Mouse (Mus musculus) hindbrain, embryonic 13.5 days (tissue): ENCODE measurements around the gene 2810004N23Rik. TPM values are rescaled to one million over a fixed set of nuclear protein-coding genes. Genes with fewer than 3 reads are reported as not detected.
"Not testable (repeated sequence)": the region's sequence is repeated elsewhere in the genome, so short reads cannot be mapped to it uniquely, and the experiment has no call there.

ENCODE experiments used
- ATAC-seq: fragments of 200-750 bp; cut with Nextera tagmentation; 2 replicates; pipeline ENCODE4 v1.8.0; 2017; ENCODE audit warnings: moderate TSS enrichment; ENCODE audit not compliant: low FRiP score
- H3K27ac ChIP-seq: fragments of 300-500 bp; sonication (generic); 2 replicates; pipeline ENCODE4 v1.5.1; 2015; ENCODE audit warnings: inconsistent platforms, mild to moderate bottlenecking, moderate library complexity
- H3K27me3 ChIP-seq: fragments of 300-500 bp; sonication (generic); 2 replicates; pipeline ENCODE4 v1.6.1; 2015; ENCODE audit warnings: mild to moderate bottlenecking, inconsistent platforms
- H3K36me3 ChIP-seq: fragments of 300-500 bp; sonication (generic); 2 replicates; pipeline ENCODE4 v1.6.1; 2015; ENCODE audit warnings: mild to moderate bottlenecking, inconsistent platforms
- H3K4me1 ChIP-seq: fragments of 300-500 bp; sonication (generic); replicated peaks from 2 replicates; pipeline ENCODE4 v1.6.1; 2015; ENCODE audit warnings: inconsistent platforms
- H3K4me2 ChIP-seq: fragments of 300-500 bp; sonication (generic); 2 replicates; pipeline ENCODE4 v1.6.1; 2015; ENCODE audit warnings: inconsistent platforms, mild to moderate bottlenecking, moderate library complexity
- H3K4me3 ChIP-seq: fragments of 300-500 bp; sonication (generic); 2 replicates; pipeline ENCODE4 v1.5.1; 2015; ENCODE audit warnings: mild to moderate bottlenecking, inconsistent platforms
- H3K9ac ChIP-seq: fragments of 300-500 bp; sonication (generic); 2 replicates; pipeline ENCODE4 v1.6.1; 2015; ENCODE audit warnings: mild to moderate bottlenecking, inconsistent platforms
- H3K9me3 ChIP-seq: fragments of 300-500 bp; sonication (generic); 2 replicates; pipeline ENCODE4 v1.6.1; 2016; ENCODE audit warnings: inconsistent platforms
- WGBS: fragments of 180-500 bp; shearing (Covaris S2); methylation state at CpG from one replicate; pipeline ENCODE4 v1.1.7; 2015; 5-methylcytosine and 5-hydroxymethylcytosine counted together
- polyA plus RNA-seq: library from polyadenylated mRNA; unstranded; fragments of >200 nt; fragmentation: Nextera tagmentation; extraction: Ambion mirVana; gene quantifications from 2 replicates; pipeline ENCODE4 v1.2.1, GENCODE M21; 2015

The 2810004N23Rik gene
- polyA plus RNA-seq, 1 experiment from 2014 or later = 30.4 TPM

GRCm38 (mm10) chr8:124859466-124859865 is 3.5 kb downstream of the 2810004N23Rik start:
- Histone ChIP-seq H3K27me3 (no peaks in the 10 kb centered on the region), H3K4me1 (peaks cover 18% of the 10 kb centered on the region), H3K27ac (no peak overlapping the region), H3K4me2 (no peak overlapping the region), H3K36me3 (peaks cover 62% of the 10 kb centered on the region), H3K4me3 (no peak overlapping the region), H3K9ac (no peak overlapping the region), H3K9me3 (peaks cover 10% of the 10 kb centered on the region; the same call in 1 of the 2 replicates)
- ATAC-seq = no peak

- no peak overlapping the region for H3K4me2 ChIP-seq
- H3K4me3 ChIP-seq = no peak overlapping the region
- peaks cover 25% of the 10 kb centered on the region for H3K9me3 ChIP-seq
- no peak overlapping the region for H3K27ac ChIP-seq
- no peak overlapping the region for H3K9ac ChIP-seq
- peaks cover 62% of the 10 kb centered on the region for H3K36me3 ChIP-seq
- 93% methylated on average over 1 of the region's 1 CpGs for WGBS
- H3K27me3 ChIP-seq = no peaks in the 10 kb centered on the region
- ATAC-seq = no peak
- H3K4me1 ChIP-seq = no peaks in the 10 kb centered on the region
These were observed 9.4 kb downstream of the 2810004N23Rik start for GRCm38 (mm10) chr8:124853511-124853910.

- H3K27me3 ChIP-seq = no peaks in the 10 kb centered on the region
- no peaks in the 10 kb centered on the region for H3K4me1 ChIP-seq
- no peak overlapping the region for H3K9ac ChIP-seq
- H3K27ac ChIP-seq = no peak overlapping the region
- no peak overlapping the region for H3K4me2 ChIP-seq
- ATAC-seq = no peak
- H3K36me3 ChIP-seq = peaks cover 21% of the 10 kb centered on the region
- 91% methylated on average over 5 of the region's 5 CpGs for WGBS
- H3K9me3 ChIP-seq = no peaks in the 10 kb centered on the region
- no peak overlapping the region for H3K4me3 ChIP-seq
These were observed 17.3 kb downstream of the 2810004N23Rik start for GRCm38 (mm10) chr8:124845573-124845972.

GRCm38 (mm10) chr8:124845131-124845530 is 17.8 kb downstream of the 2810004N23Rik start:
- no peak overlapping the region for H3K27ac ChIP-seq
- H3K4me3 ChIP-seq = no peak overlapping the region
- no peak for ATAC-seq
- H3K27me3 ChIP-seq = no peaks in the 10 kb centered on the region
- 60% methylated on average over 3 of the region's 3 CpGs for WGBS
- H3K9me3 ChIP-seq = no peaks in the 10 kb centered on the region
- peaks cover 25% of the 10 kb centered on the region for H3K36me3 ChIP-seq
- no peak overlapping the region for H3K9ac ChIP-seq
- H3K4me1 ChIP-seq = no peaks in the 10 kb centered on the region
- no peak overlapping the region for H3K4me2 ChIP-seq

GRCm38 (mm10) chr8:124842929-124843328 is 20.0 kb downstream of the 2810004N23Rik start:
- H3K4me2 ChIP-seq, ATAC-seq, H3K4me1 ChIP-seq, H3K4me3 ChIP-seq, H3K27me3 ChIP-seq, H3K27ac ChIP-seq, H3K9me3 ChIP-seq, H3K9ac ChIP-seq: not testable (repeated sequence)
- WGBS = 79% methylated on average over 1 of the region's 1 CpGs
- H3K36me3 ChIP-seq = peaks cover 47% of the 10 kb centered on the region

- H3K9me3 ChIP-seq = no peaks in the 10 kb centered on the region
- no peak overlapping the region for H3K9ac ChIP-seq
- WGBS = 96% methylated on average over 10 of the region's 10 CpGs
- H3K4me2 ChIP-seq = no peak overlapping the region
- H3K4me3 ChIP-seq = no peak overlapping the region
- H3K36me3 ChIP-seq = peaks cover 53% of the 10 kb centered on the region
- no peaks in the 10 kb centered on the region for H3K27me3 ChIP-seq
- no peaks in the 10 kb centered on the region for H3K4me1 ChIP-seq
- H3K27ac ChIP-seq = no peak overlapping the region
- ATAC-seq = no peak
These were observed 21.1 kb downstream of the 2810004N23Rik start for GRCm38 (mm10) chr8:124841775-124842174.

GRCm38 (mm10) chr8:124840900-124841299 is 22.0 kb downstream of the 2810004N23Rik start:
- H3K27ac ChIP-seq = no peak overlapping the region
- H3K4me1 ChIP-seq = no peaks in the 10 kb centered on the region
- ATAC-seq = no peak
- no peaks in the 10 kb centered on the region for H3K9me3 ChIP-seq
- H3K36me3 ChIP-seq = peaks cover 53% of the 10 kb centered on the region
- WGBS = 94% methylated on average over 7 of the region's 7 CpGs
- no peaks in the 10 kb centered on the region for H3K27me3 ChIP-seq
- H3K9ac ChIP-seq = no peak overlapping the region
- no peak overlapping the region for H3K4me2 ChIP-seq
- H3K4me3 ChIP-seq = no peak overlapping the region

- H3K4me2 ChIP-seq = no peak overlapping the region
- 95% methylated on average over 10 of the region's 10 CpGs for WGBS
These were observed 23.5 kb downstream of the 2810004N23Rik start for GRCm38 (mm10) chr8:124839371-124839770.

GRCm38 (mm10) chr8:124837956-124838355 is 25.0 kb downstream of the 2810004N23Rik start:
- Histone ChIP-seq H3K27me3 (no peaks in the 10 kb centered on the region), H3K4me2 (no peak overlapping the region), H3K4me3 (no peak overlapping the region), H3K9ac (no peak overlapping the region), H3K27ac (no peak overlapping the region), H3K9me3 (no peaks in the 10 kb centered on the region), H3K36me3 (peaks cover 48% of the 10 kb centered on the region), H3K4me1 (no peaks in the 10 kb centered on the region)
- 92% methylated on average over 2 of the region's 2 CpGs for WGBS
- no peak for ATAC-seq

More at GRCm38 (mm10) chr8:124839371-124839770, 23.5 kb downstream of the 2810004N23Rik start:
- peaks cover 48% of the 10 kb centered on the region for H3K36me3 ChIP-seq
- H3K27ac ChIP-seq = no peak overlapping the region
- no peak overlapping the region for H3K4me3 ChIP-seq
- H3K4me1 ChIP-seq = no peaks in the 10 kb centered on the region
- H3K27me3 ChIP-seq = no peaks in the 10 kb centered on the region
- ATAC-seq = no peak
- H3K9ac ChIP-seq = no peak overlapping the region
- H3K9me3 ChIP-seq = no peaks in the 10 kb centered on the region

GRCm38 (mm10) chr8:124836907-124837306 is 26.0 kb downstream of the 2810004N23Rik start:
- H3K4me2 ChIP-seq = no peak overlapping the region
- no peaks in the 10 kb centered on the region for H3K4me1 ChIP-seq
- WGBS = 86% methylated on average over 2 of the region's 2 CpGs
- H3K9me3 ChIP-seq = no peaks in the 10 kb centered on the region
- H3K27me3 ChIP-seq = no peaks in the 10 kb centered on the region
- no peak overlapping the region for H3K27ac ChIP-seq
- no peak for ATAC-seq
- peaks cover 51% of the 10 kb centered on the region for H3K36me3 ChIP-seq
- H3K9ac ChIP-seq = no peak overlapping the region
- H3K4me3 ChIP-seq = no peak overlapping the region

GRCm38 (mm10) chr8:124836273-124836672 is 26.6 kb downstream of the 2810004N23Rik start:
- Histone ChIP-seq H3K36me3 (peaks cover 51% of the 10 kb centered on the region), H3K4me2 (no peak overlapping the region), H3K9ac (no peak overlapping the region), H3K9me3 (no peaks in the 10 kb centered on the region), H3K4me3 (no peak overlapping the region), H3K4me1 (no peaks in the 10 kb centered on the region), H3K27ac (no peak overlapping the region), H3K27me3 (no peaks in the 10 kb centered on the region)
- 82% methylated on average over 7 of the region's 7 CpGs for WGBS
- no peak for ATAC-seq

- H3K4me3 ChIP-seq = no peak overlapping the region
- no peak overlapping the region for H3K9ac ChIP-seq
- no peak overlapping the region for H3K27ac ChIP-seq
- H3K9me3 ChIP-seq = no peaks in the 10 kb centered on the region
- H3K4me1 ChIP-seq = no peaks in the 10 kb centered on the region
- no peak for ATAC-seq
- no peaks in the 10 kb centered on the region for H3K27me3 ChIP-seq
- H3K4me2 ChIP-seq = no peak overlapping the region
- H3K36me3 ChIP-seq = peaks cover 47% of the 10 kb centered on the region
These were observed 27.1 kb downstream of the 2810004N23Rik start for GRCm38 (mm10) chr8:124835848-124836247.

- Histone ChIP-seq H3K27me3 (0 out of 2 replicates have a peak, but pooled peaks cover 3% of the 10 kb centered on the region), H3K27ac (no peak overlapping the region), H3K9ac (no peak overlapping the region), H3K4me1 (no peaks in the 10 kb centered on the region), H3K9me3 (no peaks in the 10 kb centered on the region), H3K4me3 (no peak overlapping the region), H3K36me3 (peaks cover 47% of the 10 kb centered on the region), H3K4me2 (no peak overlapping the region)
- 51% methylated on average over 15 of the region's 15 CpGs for WGBS
- ATAC-seq = no peak
These were observed 29.3 kb downstream of the 2810004N23Rik start for GRCm38 (mm10) chr8:124833430-124834205.
